16 mouse cellular contexts compared by ENCODE assay signal in the genomic region with DNA sequence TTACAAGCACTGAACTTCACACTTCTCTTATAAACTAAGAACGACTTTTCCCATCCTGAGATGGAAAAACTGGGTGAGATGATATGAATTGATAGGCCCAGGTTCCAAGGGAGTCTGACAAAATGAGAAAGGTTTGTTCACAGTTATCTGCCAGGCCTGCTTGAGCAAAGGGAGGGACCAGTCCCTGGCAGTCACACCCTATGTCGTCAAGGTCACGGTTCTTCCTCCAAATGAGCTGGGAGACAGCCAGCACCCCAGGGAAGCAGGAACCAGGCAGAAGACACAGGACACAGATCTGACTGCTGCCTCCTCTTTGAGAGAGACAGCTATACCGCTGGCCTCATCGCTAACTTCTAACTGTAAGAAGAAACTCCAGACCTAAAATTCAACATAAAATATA. TPM values are rescaled to one million over a fixed set of nuclear protein-coding genes. Genes with fewer than 3 reads are reported as not detected.
A peak's percentile ranks its signal among the peaks of the same experiment; 100 is the strongest.
DNase-seq lines count a peak whose midpoint lies in the region; ATAC-seq and TF ChIP-seq lines count a peak whose summit lies in the region.
"Had no signal": no experiment of that assay in that cellular context is flagged by ENCODE, and none has a peak within 500 bp of the region (broad histone marks: within the 10 kb centered on the region; RNA-seq: fewer than 3 reads in every experiment).

No protein-coding gene starts in this region.

- no peak overlapping the region for H3K27ac ChIP-seq in midbrain, postnatal 0 days (ENCODE audit: low read depth, low read length)
- no peak overlapping the region for H3K27ac ChIP-seq in midbrain, embryonic 15.5 days
- no peak overlapping the region; a peak in 1 of 4 replicates for H3K27ac ChIP-seq in heart, embryonic 14.5 days (replicated peaks in 1 of 2; ENCODE audit: control insufficient read depth in 1 of 2, insufficient read depth in 1 of 2, low read depth in 2 of 2, low read length in 2 of 2)
- H3K27ac ChIP-seq: forebrain, embryonic 13.5 days; limb, embryonic 13.5 days; neural tube, embryonic 12.5 days had no signal

- peak; percentile 25 to 34 for DNase-seq in cerebellum, adult 18-20 months
- no peak for DNase-seq in cerebellum, adult 11 months
- DNase-seq in midbrain, postnatal 0 days (ENCODE audit: low spot score) = peak; percentile 10
- DNase-seq in right cerebral cortex, postnatal 25 days = no peak
- DNase-seq in lung, postnatal 36 days = no peak
- DNase-seq: B cell, adult 2 months; gastrocnemius, postnatal 36 days; lung, embryonic 14.5 days; right cerebral cortex, postnatal 14 days had no signal

- no peaks in the 10 kb centered on the region for H3K9me3 ChIP-seq in midbrain, postnatal 0 days (ENCODE audit: low read length)
- H3K9me3 ChIP-seq in midbrain, embryonic 15.5 days = no peaks in the 10 kb centered on the region
- H3K9me3 ChIP-seq in heart, embryonic 14.5 days (ENCODE audit: control insufficient read depth, low read length) = no peaks in the 10 kb centered on the region
- H3K9me3 ChIP-seq: forebrain, embryonic 13.5 days; limb, embryonic 13.5 days; neural tube, embryonic 12.5 days had no signal

- H3K36me3 ChIP-seq in midbrain, postnatal 0 days (ENCODE audit: insufficient read depth, low read length) = peaks cover 3% of the 10 kb centered on the region
- no peaks in the 10 kb centered on the region for H3K36me3 ChIP-seq in midbrain, embryonic 15.5 days (replicated peaks)
- peaks cover 50% of the 10 kb centered on the region for H3K36me3 ChIP-seq in heart, embryonic 14.5 days (ENCODE audit: control insufficient read depth, insufficient read depth, low read length)

- ATAC-seq in midbrain, postnatal 0 days (ENCODE audit: low FRiP score) = no peak
- ATAC-seq in midbrain, embryonic 15.5 days (replicated peaks) = no peak
- ATAC-seq in heart, embryonic 14.5 days (ENCODE audit: insufficient number of reproducible peaks, insufficient read depth, low FRiP score, low read depth) = peak; percentile 33; the same call in 1 of the 2 replicates
- ATAC-seq in monocyte, adult 5-6 weeks (replicated peaks; ENCODE audit: insufficient number of reproducible peaks, low FRiP score, low TSS enrichment, poor library complexity, severe bottlenecking) = no peak
- ATAC-seq: forebrain, embryonic 13.5 days had no signal

- H3K4me2 ChIP-seq in midbrain, postnatal 0 days (ENCODE audit: low read depth, low read length, poor library complexity, severe bottlenecking) = no peak overlapping the region
- no peak overlapping the region for H3K4me2 ChIP-seq in midbrain, embryonic 15.5 days
- no peak overlapping the region for H3K4me2 ChIP-seq in heart, embryonic 14.5 days (ENCODE audit: low read length)
- H3K4me2 ChIP-seq: forebrain, embryonic 13.5 days; limb, embryonic 13.5 days; lung, embryonic 14.5 days; midbrain, embryonic 11.5 days; neural tube, embryonic 12.5 days had no signal

- TF ChIP-seq CTCF in midbrain, postnatal 0 days (IDR thresholded peaks at IDR 0.05) = no peak

- no peaks in the 10 kb centered on the region for H3K27me3 ChIP-seq in midbrain, postnatal 0 days (ENCODE audit: insufficient read depth, low read length)
- H3K27me3 ChIP-seq in midbrain, embryonic 15.5 days (replicated peaks) = no peaks in the 10 kb centered on the region
- no peaks in the 10 kb centered on the region for H3K27me3 ChIP-seq in heart, embryonic 14.5 days (ENCODE audit: control insufficient read depth, insufficient read depth, low read length)
- H3K27me3 ChIP-seq: forebrain, embryonic 13.5 days; limb, embryonic 13.5 days; neural tube, embryonic 12.5 days had no signal

- WGBS in midbrain, postnatal 0 days = 89% methylated on average over 5 of the region's 5 CpGs
- WGBS in midbrain, embryonic 15.5 days = 87% methylated on average over 5 of the region's 5 CpGs
- WGBS in heart, embryonic 14.5 days = 57% methylated on average over 5 of the region's 5 CpGs

- no peak overlapping the region for H3K4me3 ChIP-seq in midbrain, postnatal 0 days (ENCODE audit: low read depth, low read length)
- no peak overlapping the region for H3K4me3 ChIP-seq in midbrain, embryonic 15.5 days
- H3K4me3 ChIP-seq in heart, embryonic 14.5 days (ENCODE audit: control insufficient read depth in 1 of 2, insufficient read depth in 1 of 2, low read depth in 1 of 2, low read length in 2 of 2) = no peak overlapping the region
- H3K4me3 ChIP-seq: forebrain, embryonic 13.5 days; limb, embryonic 13.5 days; neural tube, embryonic 12.5 days had no signal

- no peaks in the 10 kb centered on the region for H3K4me1 ChIP-seq in midbrain, postnatal 0 days (ENCODE audit: insufficient read depth, low read length)
- H3K4me1 ChIP-seq in midbrain, embryonic 15.5 days = no peaks in the 10 kb centered on the region
- H3K4me1 ChIP-seq in heart, embryonic 14.5 days (ENCODE audit: control insufficient read depth in 2 of 2, insufficient read depth in 2 of 2, low read length in 2 of 2) = peaks cover 17 to 24% of the 10 kb centered on the region in 2 experiments
- H3K4me1 ChIP-seq: forebrain, embryonic 13.5 days; limb, embryonic 13.5 days; neural tube, embryonic 12.5 days had no signal

- H3K9ac ChIP-seq in midbrain, postnatal 0 days (replicated peaks; ENCODE audit: low read length, poor library complexity, severe bottlenecking) = no peak overlapping the region
- no peak overlapping the region for H3K9ac ChIP-seq in midbrain, embryonic 15.5 days
- H3K9ac ChIP-seq in heart, embryonic 14.5 days (ENCODE audit: low read length) = no peak overlapping the region
- H3K9ac ChIP-seq: forebrain, embryonic 13.5 days; limb, embryonic 13.5 days; lung, embryonic 14.5 days; neural tube, embryonic 12.5 days had no signal

RNA-seq across cellular contexts. Expression of a gene that starts 57.5 kb away (rescaled TPM):
- total RNA-seq in midbrain, postnatal 0 days (2014; rRNA removed) = 6.3 and 6.9 TPM in 2 replicates
- 1.9 and 2.2 TPM in 2 replicates for polyA plus RNA-seq in midbrain, postnatal 0 days (2015; fragmentation: Nextera tagmentation; extraction: Ambion mirVana)
- 2.9 and 3.8 TPM in 2 replicates for polyA plus RNA-seq in midbrain, embryonic 15.5 days (2015; fragmentation: Nextera tagmentation; extraction: Ambion mirVana)
- polyA plus RNA-seq in heart, embryonic 14.5 days (2014; fragmentation: Nextera tagmentation; extraction: Ambion mirVana) = 14.8 and 17.5 TPM in 2 replicates
- 16.8 to 29.9 TPM (median 18.6 TPM) in 3 replicates for total RNA-seq in monocyte, adult 5-6 weeks (2017)

Comparison
In these comparisons a context has a peak if more than half of its experiments do, and no peak if none do; other contexts are left out.
1. DNase-seq: peak in cerebellum, adult 18-20 months (2 of 2) and midbrain, postnatal 0 days (single experiment); none in cerebellum, adult 11 months (single experiment), right cerebral cortex, postnatal 25 days (single experiment) and lung, postnatal 36 days (single experiment).